Mouse (Mus musculus) embryonic stem cell, embryonic (primary cell): ENCODE measurements at regions not wholly inside any gene's neighbourhood (a gene's known extent, or its start where the extent isn't known, plus 50 kb on each side); places are given as distances from the start of the nearest gene placed in this dataset.
"Not testable (repeated sequence)": the region's sequence is repeated elsewhere in the genome, so short reads cannot be mapped to it uniquely, and the experiment has no call there.

Experiments
- CTCF ChIA-PET, 4 experiments: fragments of 300-600 bp in 2 of 4; fragments of 350-600 bp in 2 of 4; sonication (Branson Sonifier 250); formaldehyde crosslinking; loops; one replicate each; lab custom pipeline; 2022; ENCODE audit warnings: inconsistent platforms in 2 of 4; lab: Charles Lee
- POLR2A ChIA-PET, 4 experiments: fragments of 300-600 bp in 2 of 4; fragments of 350-600 bp in 2 of 4; sonication (Branson Sonifier 250); formaldehyde crosslinking; loops; one replicate each; lab custom pipeline; 2022; ENCODE audit warnings: antibody characterized with exemption in 4 of 4, inconsistent platforms in 1 of 4; lab: Charles Lee

GRCm38 (mm10) chr13:72302436-72303125 lies 326.0 kb upstream of the Irx2 start:
- ChIA-PET CTCF (no interaction called here), POLR2A (interaction anchor here in 1 of 4 experiments (1.1 kb wide), 1 partner anchor 11 kb away, joined by 6 read pairs; no protein-coding TSS in a partner anchor)

GRCm38 (mm10) chr13:72303126-72303760 lies 325.4 kb upstream of the Irx2 start:
- ChIA-PET CTCF (no interaction called here), POLR2A (no interaction called here)

- ChIA-PET CTCF (no interaction called here), POLR2A (interaction anchor here in 1 of 4 experiments (0.6 kb wide), 1 partner anchor 41 kb away, joined by 3 read pairs; no protein-coding TSS in a partner anchor)
These were observed 304.5 kb upstream of the Irx2 start for GRCm38 (mm10) chr13:72324041-72324690.

GRCm38 (mm10) chr13:72326201-72326600 lies 302.4 kb upstream of the Irx2 start:
- POLR2A ChIA-PET, CTCF ChIA-PET: not testable (repeated sequence)

GRCm38 (mm10) chr13:72345647-72346133 lies 282.9 kb upstream of the Irx2 start:
- POLR2A ChIA-PET, result interaction anchor here in 3 of 4 experiments (0.6 to 1.2 kb wide), 6 partner anchors 13 to 426 kb away, joined by 3 to 9 read pairs (median 4); no protein-coding TSS in a partner anchor
- CTCF ChIA-PET, result interaction anchor here in 1 of 4 experiments (0.6 kb wide), 2 partner anchors 195 to 1078 kb away, joined by 3 to 5 read pairs; no protein-coding TSS in a partner anchor

- CTCF ChIA-PET, result no interaction called here
- POLR2A ChIA-PET, result interaction anchor here in 1 of 4 experiments (0.7 to 1.2 kb wide), 2 partner anchors 117 to 149 kb away, joined by 3 read pairs; no protein-coding TSS in a partner anchor
These were observed 282.2 kb upstream of the Irx2 start for GRCm38 (mm10) chr13:72346207-72346943.

- POLR2A ChIA-PET, result no interaction called here
These were observed 281.6 kb upstream of the Irx2 start for GRCm38 (mm10) chr13:72346944-72347586.

GRCm38 (mm10) chr13:72352641-72353181 lies 275.9 kb upstream of the Irx2 start:
- POLR2A ChIA-PET, result no interaction called here
- CTCF ChIA-PET, result no interaction called here

More at GRCm38 (mm10) chr13:72346944-72347586, 281.6 kb upstream of the Irx2 start:
- CTCF ChIA-PET, result no interaction called here

- POLR2A ChIA-PET, result no interaction called here
- CTCF ChIA-PET, result no interaction called here
These were observed 273.3 kb upstream of the Irx2 start for GRCm38 (mm10) chr13:72355297-72355696.

GRCm38 (mm10) chr13:72355821-72356220 lies 272.8 kb upstream of the Irx2 start:
- POLR2A ChIA-PET, result no interaction called here
- CTCF ChIA-PET, result no interaction called here

GRCm38 (mm10) chr13:72358243-72358904 lies 270.2 kb upstream of the Irx2 start:
- POLR2A ChIA-PET, result interaction anchor here in 1 of 4 experiments (0.6 to 1.1 kb wide), 2 partner anchors 10 to 205 kb away, joined by 3 read pairs; no protein-coding TSS in a partner anchor
- CTCF ChIA-PET, result interaction anchor here in 2 of 4 experiments (0.6 kb wide), 2 partner anchors 10 to 958 kb away, joined by 6 read pairs; no protein-coding TSS in a partner anchor

GRCm38 (mm10) chr13:72365534-72366271 lies 262.9 kb upstream of the Irx2 start:
- ChIA-PET POLR2A (no interaction called here), CTCF (no interaction called here)

- CTCF ChIA-PET, result no interaction called here
These were observed 262.3 kb upstream of the Irx2 start for GRCm38 (mm10) chr13:72366281-72366680.

GRCm38 (mm10) chr13:72370131-72370530 lies 258.5 kb upstream of the Irx2 start:
- POLR2A ChIA-PET, result interaction anchor here in 2 of 4 experiments (0.7 kb wide), 2 partner anchors 8 to 1987 kb away, joined by 4 to 6 read pairs; no protein-coding TSS in a partner anchor
- CTCF ChIA-PET, result interaction anchor here in 3 of 4 experiments (0.6 to 0.7 kb wide), 9 partner anchors 26 to 962 kb away, joined by 3 to 10 read pairs (median 3); no protein-coding TSS in a partner anchor

More at GRCm38 (mm10) chr13:72366281-72366680, 262.3 kb upstream of the Irx2 start:
- POLR2A ChIA-PET, result no interaction called here

- POLR2A ChIA-PET, result no interaction called here
- CTCF ChIA-PET, result interaction anchor here in 2 of 4 experiments (0.7 to 1.6 kb wide), 2 partner anchors 9 to 417 kb away, joined by 3 read pairs; no protein-coding TSS in a partner anchor
These were observed 257.6 kb upstream of the Irx2 start for GRCm38 (mm10) chr13:72370997-72371396.

- ChIA-PET CTCF (no interaction called here), POLR2A (no interaction called here)
These were observed 235.3 kb upstream of the Irx2 start for GRCm38 (mm10) chr13:72393366-72393765.

- CTCF ChIA-PET, result no interaction called here
- POLR2A ChIA-PET, result no interaction called here
These were observed 227.9 kb upstream of the Irx2 start for GRCm38 (mm10) chr13:72400677-72401076.
